Mouse (Mus musculus) cerebellum, adult 9-10 months (tissue): ENCODE results near the gene Vrk3.

Source experiments
- DNase-seq: peaks from one replicate; pipeline ENCODE4 v3.0.0; 2022

Vrk3 gene

DNA sequence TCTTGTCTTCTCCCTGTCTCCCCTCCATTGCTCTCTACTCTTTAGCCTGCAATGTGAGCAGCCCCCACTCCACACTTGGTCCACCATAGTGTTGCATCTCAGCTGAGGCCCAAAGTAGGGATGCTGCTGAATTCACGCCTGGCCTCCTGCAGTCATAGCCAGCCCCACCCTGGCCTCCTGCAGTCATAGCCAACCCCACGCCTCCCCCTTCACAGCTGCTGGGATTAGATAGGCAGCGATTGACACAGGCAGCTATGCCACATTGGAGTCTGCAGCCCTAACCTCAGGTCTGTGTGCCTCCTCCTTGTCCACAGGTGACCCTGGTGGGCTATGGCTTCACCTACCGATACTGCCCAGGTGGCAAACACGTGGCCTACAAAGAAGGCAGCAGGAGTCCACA lies 19.9 kb downstream of the Vrk3 start:
- no peak for DNase-seq

DNA sequence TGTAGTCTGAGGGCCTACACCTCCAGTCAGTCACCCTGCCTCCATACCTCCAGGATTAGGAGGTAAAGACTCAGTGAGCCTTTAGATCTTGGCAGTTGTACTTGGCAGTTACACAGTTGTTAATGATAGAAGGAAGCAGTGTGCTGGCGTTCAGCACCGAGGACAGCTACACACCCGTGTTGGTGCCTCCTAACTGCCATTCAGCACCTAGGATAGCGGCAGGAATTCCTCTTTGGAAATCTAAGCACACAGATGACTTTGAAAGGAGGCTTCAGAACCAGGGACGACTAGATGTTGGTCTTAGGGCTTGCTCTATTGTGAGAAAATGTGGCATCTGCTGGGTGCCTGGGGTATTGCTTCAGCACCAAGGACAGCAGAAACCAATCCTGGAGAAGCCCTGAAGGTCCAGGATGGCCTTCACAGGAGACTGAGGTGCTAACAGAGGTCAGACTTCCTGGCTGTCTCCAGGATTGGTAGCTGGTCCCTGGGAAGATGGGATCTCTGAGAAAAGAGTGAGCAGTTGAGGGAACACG lies 21.9 kb downstream of the Vrk3 start:
- no peak for DNase-seq

DNA sequence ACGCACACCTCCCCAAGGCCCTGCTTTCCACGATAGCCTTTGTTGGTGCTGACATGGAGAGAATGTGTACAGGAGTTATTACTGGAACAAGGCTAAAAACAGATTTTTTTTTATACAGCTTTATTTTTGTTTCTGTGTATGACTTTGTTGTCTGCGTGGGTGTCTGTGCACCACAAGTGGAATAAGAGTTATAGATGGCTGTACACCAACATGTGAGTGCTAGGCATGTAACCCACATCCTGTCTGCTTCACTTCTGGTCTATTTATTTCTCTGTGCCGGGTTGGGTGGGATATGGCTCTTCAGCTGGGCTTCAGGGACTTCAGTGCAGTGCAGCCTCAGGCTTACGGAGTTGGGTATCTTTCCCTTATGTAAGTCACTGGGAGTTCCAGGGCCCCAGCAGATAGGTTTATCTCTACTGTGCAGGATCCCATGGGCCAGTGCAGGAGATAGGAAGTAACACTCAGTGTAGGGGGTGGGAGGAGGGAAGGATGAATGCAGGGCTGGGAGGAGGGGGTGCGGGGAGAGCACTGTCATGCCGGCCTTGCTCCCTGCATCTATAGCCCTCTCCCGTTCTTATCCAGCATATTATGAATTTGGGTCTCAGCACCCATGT lies 24.5 kb downstream of the Vrk3 start:
- no peak for DNase-seq

DNA sequence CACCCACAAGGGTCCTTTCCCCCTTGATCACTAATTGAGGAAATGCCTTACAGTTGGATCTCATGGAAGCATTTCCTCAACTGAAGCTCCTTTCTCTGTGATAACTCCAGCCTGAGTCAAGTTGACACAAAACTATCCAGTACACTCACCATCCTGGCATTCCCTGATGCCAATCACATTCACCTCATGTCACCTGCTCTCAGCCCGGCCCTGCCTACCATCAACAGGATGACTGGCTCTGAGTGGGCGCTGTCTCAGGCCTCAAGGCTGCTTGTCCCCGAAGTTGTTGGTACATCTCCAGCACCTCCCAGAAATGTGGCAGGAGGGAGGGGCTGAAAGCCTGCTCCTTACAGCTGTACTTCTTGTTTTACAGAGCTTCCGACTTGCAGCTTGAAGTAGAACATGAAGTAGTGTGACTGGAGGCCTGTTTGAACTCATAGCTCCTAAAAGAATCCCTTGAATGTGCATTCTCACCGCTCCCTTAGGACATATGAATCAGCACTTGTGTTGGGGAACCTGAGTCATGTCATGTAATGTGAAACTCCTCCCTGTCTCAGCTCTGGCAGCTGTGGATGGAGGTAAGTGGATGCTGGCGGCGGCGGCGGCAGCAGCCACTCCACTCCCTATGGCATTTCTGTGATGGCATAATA lies 28.8 kb downstream of the Vrk3 start:
- no peak for DNase-seq

DNA sequence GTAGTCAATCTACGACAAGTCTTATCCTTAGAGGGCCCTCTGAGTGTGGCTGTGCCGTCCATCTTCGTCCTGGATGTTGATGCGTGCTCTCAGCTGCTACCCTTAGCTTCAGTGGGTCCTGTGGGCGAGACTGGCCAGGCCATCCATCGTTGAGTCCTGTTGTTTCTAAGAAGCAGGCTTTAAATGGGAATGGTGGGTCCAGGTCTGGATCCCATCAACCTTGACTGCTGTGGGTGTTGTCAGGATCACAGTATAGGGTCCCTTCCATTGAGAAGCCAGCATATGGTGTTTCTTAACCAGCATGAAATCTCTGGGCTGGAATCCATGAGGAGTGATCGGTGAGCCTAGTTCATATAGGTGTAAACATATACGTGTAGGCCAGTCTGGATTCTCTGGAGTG lies 31.9 kb downstream of the Vrk3 start:
- no peak for DNase-seq

DNA sequence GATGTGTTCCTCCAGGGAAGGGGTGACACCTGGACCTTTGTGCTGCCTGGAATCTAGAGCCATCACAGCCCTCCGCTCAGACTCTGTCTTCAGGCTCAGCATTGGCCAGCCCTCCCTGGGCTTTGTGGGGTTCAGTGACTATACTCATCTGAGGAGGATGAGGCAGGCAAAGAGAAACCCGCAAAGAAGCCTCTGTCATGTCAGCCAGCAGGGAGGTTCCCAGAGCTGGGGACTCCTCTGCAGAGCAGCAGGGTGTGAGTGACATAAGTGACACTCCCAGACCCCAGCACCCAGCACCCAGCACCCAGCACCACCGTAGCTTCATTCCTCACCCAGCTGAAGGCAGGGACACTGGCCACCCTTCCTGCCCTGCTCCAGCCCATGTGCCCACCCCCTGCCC lies 41.3 kb downstream of the Vrk3 start:
- no peak for DNase-seq

DNA sequence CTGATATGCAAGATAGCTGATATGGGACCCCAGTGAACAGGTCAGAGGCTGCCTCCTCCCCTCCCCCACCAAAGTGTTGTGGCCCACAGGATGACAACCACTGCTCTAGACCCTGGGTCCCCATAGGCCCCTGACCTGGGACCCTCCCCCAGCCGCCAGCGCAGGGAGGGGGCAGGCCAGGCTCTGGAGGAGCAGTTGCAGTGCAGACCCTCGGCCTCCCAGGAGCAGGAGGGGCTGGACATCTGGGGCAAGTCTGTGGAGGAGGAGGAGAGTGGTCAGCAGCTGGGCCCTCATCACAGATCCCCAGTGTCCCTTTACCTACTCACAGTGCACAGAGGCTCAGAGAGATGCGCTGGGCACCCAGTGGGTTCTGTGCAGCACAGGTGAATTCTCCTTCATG lies 41.9 kb downstream of the Vrk3 start:
- no peak for DNase-seq

DNA sequence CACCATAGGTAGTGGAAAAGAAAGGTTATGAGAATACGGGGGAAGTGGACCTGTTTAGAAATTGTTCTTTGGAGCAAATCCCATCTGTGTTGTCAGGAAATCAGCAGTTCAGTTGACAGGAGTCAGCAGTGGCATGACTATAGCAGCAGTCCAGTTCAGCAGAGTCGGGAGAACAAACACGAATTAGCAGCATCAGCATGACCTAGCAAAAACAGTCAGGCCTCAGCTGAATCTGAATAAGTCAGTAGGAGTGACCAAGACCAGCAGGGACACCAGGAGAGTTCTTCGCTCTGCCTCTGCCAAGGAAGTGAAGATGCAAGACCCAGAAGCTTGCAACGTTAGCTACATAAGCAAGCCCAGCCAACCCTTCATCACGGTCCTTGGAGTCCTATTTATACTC lies 44.6 kb downstream of the Vrk3 start:
- no peak for DNase-seq

DNA sequence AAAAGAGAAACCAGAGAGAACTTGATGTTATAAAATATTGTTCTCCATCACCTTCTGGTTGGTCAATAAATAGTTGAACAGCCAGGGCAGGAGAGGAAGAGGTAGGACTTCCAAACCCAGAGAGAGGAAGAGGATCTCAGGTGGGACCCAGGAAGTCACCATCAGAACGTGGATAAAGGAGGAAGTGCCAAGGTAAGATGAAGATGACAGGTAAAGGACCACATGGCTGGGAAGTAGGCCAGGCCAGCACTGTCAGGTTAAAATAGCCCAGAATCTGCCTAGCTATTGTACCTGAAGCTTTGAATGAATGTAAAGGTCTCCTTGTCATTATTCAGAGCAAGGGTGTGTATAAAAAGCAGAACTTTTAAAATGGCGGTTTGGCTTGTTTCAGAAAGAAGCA lies 60.7 kb downstream of the Vrk3 start:
- no peak for DNase-seq

DNA sequence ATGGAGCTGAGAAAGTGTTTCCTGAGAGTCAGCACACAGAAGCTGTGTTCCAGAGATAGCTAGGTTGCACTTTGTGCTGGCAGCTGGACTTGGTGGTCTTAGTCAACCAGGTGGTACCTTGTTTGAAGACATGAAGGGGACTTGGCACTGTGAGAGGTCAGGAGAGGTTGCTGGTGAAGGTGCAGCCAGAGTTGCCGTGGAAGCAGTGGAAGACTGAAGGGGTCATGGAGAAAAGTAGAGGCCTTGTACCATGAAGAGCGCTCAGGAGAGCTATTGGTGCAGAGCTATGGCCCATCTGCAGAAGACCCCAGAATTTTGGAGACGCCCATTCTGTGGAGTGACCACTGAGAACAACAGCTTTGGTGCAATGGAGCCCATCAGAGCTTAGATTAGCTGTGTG lies 61.3 kb downstream of the Vrk3 start:
- no peak for DNase-seq

DNA sequence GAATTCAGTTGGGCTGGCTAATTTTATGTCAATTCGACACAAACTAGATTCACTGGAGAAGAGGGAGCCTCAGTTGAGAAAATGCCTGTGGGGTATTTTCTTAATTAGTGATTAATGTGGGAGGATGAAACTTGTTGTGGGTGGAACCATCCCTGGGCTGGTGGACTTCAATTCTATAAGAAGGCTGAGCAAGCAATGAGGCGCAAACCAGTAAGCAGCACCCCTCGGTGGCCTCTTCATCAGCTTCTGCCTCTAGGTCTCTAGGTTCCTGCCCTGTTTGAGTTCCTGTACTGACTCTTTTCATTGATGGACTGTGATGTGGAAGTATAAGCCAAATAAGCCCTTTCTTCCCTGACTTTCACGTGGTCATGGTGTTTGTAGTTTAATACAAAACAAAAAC lies 62.2 kb downstream of the Vrk3 start:
- DNase-seq = no peak

DNA sequence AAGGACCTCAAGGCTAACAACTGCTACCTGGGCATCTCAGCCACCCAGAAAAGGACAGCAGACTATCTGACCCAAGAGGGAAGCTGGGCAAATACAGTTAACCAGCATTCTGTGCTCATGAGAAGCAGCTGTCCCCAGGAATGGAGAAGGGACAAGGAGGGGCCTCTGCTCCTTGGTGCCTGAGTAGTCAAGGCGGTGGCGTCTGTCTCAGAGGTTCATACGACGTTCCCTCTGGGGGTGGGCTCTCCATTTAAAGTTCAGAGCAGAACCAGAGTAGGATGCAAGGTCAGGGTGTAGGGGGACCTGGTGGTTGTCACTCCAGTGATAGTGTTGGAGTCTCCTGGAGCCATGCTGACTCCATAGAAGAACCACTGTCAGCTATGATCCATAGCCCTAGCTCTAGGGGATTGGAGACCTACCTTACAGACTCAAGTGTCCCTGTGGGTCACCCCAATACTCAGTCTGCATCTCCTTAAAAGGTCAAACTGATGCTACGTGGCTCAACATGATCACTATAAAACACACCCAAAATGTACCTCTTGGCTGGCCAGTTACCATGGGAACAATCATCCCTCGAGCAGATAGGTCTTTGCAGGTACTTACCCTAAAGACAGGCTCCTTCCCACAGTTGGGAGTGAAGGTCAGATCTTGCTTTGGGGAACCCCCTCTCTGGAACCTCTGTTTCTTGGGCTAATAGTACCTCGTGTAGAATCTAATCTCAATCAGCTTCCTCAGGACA lies 62.8 kb downstream of the Vrk3 start:
- peak; percentile 11 for DNase-seq

DNA sequence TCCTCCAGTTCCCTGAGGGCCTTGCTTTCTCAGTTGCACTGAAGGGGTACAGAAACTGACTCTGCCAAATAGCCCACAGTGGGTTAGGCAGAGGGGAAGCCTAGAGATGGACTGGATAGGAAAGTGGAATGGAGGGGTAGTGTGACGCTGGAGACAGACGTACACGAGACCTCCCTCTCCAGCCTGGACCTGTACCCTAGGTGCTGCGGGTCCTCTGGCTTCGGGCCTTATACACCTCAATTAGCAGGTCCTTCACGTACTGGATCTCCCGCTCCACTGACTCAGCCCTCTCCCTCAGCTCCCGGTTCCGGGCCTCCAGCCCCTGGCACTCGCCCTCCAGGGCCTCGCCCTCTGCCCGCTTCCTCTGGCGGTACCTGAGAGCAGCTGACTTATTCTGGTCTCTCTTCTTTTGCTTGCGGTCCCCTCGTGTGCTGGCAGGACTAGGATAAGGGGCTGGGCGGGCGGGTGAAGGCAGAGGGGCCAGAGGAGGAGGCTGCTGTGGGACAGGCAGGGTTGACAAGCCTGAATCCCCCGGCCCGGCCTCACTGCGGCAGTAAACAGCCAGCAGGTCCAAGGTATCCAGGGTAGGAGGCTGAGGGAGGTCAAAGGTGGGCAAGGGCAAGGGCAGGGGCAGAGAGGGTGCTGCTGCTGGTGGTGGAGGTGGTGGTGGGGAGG lies 64.6 kb downstream of the Vrk3 start:
- peak; percentile 19 for DNase-seq

DNA sequence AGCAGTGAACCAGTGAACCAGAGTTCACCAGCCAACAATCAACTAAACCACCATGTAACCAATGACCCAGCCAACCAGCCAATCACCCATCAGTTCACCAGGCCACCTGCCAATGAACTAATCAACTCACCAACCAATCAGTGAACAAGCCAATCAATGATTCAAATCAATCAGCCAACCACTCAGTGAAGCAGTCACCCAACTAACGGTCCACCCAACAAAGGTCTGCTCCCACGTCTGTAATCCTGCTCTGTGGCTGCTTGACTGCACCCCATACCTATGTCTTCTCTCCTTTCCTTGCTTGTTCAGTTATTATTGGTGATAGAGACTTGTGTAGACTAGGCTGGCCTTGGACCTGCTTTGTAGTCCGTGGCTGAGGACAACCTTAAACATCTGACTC lies 65.8 kb downstream of the Vrk3 start:
- no peak for DNase-seq

DNA sequence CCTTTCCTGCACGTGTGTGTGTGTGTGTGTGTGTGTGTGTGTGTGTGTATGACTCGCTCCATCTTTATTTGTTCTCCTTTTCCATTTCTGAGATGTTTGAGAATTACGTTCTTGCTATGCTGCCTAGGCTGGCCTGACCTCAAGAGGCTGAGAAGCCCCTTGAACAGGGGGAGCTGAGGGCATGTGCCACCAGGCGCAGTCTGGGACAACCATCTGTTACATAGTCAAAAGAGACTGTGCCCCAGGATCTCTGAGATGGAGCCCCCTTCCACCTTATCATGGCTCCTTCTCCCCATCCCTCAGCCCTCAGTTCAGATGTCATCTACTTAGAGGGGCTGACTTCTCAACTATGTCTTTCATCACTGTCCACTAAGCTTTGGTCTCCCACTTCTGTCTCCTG lies 66.2 kb downstream of the Vrk3 start:
- peak; percentile 40 for DNase-seq

DNA sequence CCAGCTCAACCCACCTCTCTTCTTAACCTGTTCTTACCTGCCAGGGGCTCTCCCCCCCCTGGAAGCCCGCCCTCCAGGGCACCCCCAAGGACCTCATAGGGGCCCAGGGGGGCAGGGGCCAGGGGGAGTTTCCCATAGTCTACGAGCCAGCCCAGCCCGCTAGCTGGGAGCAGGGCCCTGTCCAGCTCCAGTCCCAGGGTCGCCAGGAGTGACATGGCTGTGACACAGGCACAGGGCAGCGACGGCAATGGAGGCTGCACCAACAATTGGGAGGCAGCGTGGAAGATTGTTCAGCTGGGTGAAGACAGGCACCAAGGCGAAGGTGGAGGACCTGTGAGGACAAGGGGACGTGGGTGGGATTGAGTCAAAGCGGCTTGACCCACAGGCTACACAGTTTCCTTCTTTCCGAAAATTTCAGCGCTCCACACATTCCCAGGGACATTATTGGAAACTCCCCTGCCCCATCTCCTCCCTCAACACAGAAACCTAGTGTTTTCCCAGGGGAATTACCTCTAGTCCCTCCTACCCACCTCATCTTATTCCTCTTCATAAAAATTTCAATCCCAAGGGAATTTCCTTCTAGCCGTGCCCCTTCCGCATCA lies 66.8 kb downstream of the Vrk3 start:
- peak; percentile 59 for DNase-seq

DNA sequence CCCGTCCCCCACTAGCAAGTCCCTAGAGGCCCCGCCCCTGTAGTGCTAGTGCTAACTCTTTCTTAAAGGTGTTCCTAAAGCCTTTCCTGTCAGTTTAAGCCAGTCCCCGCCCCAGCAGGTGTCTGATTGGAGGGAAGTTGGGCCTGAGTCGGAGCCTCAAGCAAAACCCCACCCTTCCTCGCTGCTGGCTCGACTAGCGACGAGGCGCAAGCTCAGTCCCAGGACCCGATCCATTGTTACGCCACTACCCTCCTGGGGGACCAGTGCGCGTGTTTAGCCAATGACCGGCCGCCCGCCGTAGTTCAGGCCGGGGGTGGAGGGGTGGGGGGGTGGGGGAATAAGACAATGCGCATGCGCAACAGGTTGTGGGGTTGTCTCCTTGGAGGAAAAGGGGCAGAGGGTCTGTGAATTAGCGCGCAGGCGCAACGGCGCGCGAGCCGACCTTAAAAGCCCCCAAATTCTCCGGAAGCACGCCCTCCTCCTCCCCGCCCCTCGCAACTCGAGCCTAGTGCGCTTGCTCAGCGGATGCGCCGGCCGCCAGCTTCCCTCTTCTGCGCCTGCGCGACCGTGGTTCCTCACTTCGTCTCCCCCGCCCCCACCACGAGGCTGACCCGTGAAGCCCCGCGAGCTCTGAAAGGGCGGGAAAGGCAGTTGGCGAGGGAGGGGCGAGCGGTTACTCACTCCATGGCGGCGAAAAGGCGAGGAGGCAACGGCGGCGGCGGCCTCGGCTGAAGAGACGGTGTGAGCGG lies 67.7 kb downstream of the Vrk3 start, which contains the start of the genes Nup62 and Il4i1:
Nup62 (plus strand) TSS at position 368 of the 749 bp plus-strand sequence.
Il4i1 (plus strand) TSS at position 667 of the 749 bp plus-strand sequence.
- DNase-seq = peak; percentile 97

DNA sequence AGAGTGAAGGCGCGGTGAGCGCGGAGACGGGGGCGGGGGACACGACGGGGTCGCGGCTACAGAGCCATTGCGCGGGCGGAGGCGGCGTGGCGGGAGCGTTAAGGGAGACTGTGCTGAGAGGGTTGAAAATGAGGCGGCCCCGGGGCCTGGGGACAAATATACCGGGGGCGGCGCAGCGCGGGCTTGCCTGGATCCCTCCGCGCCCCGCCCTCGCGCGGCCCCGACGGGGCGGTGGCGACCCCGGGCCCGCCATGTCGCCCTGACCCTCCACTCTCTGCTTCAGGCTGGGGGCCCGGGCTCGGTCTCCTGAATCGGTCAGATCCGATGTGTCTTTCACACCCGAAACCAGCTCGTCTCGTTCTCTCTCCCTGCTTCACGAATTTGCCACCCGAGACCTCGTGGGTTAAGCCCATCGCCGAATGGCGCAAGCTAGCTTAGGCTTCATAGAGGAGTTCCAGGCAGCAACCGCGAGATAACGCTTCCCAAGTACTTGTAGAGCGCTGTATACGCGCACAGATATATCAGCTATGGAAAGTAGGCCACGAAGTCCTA lies 68.3 kb downstream of the Vrk3 start, which contains the start of gene Atf5:
Atf5 (minus strand) TSS at position 189 of the 552 bp plus-strand sequence.
- DNase-seq = no peak

DNA sequence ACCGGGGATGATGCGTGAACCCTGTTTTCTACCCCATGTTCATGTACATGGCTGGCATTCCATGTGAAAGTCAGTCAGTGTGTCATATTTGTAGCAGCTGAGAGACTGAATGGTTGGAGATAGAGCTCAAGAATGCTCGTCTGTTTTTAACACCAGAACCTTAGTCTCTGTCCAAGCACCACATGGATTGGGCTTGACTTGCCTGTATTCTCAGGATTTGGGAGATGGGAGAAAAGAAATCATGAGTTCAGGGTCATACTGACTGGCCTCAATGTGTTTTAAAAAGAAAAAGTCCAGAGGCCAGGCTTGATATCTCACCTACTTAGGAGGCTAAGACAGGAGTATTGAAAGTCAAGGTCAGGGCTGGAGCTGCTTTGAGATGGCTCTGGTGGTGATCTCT lies 69.2 kb downstream of the Vrk3 start:
- DNase-seq = no peak

DNA sequence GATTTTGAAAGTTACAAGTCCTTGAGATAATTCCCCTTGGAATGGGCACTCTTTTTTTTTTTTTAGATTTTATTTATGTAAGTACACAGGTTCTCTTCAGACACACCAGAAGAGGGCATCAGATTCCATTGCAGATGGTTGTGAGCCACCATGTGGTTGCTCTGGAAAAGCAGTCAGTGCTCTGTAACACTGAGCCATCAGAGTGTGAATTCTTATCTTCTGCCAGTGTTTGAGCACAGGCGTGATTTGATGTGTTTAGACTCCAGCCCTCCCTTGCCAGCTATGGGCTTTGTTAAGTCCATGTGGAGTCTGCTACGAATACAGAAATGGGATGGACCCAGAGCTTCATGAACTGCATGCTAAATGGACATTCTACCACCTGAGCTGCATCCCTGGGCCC lies 70.0 kb downstream of the Vrk3 start:
- peak; percentile 37 for DNase-seq

DNA sequence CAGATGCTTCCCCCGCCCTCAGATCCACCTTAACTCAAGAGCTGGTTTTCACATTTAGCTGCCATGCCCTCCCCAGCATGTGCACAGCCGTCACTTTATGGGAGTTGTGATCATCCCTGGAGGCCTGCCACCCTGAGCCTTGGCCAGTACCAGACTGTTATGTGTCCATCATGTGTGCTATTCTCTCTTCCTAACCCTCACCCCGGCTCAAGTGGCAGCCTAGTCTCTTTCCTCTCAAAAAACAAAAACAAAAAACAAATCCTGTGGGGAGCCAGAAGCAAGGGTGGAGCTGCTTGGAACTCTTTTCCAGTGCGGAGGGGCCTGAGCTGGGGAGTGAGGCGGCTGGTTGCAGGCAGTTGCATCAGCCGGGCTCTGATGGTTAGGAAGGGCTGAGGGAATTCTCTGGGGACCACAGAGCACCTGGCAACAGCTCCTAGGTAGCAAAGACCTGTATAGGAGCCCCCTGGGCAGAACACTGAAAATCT lies 70.6 kb downstream of the Vrk3 start:
- peak; percentile 53 for DNase-seq

DNA sequence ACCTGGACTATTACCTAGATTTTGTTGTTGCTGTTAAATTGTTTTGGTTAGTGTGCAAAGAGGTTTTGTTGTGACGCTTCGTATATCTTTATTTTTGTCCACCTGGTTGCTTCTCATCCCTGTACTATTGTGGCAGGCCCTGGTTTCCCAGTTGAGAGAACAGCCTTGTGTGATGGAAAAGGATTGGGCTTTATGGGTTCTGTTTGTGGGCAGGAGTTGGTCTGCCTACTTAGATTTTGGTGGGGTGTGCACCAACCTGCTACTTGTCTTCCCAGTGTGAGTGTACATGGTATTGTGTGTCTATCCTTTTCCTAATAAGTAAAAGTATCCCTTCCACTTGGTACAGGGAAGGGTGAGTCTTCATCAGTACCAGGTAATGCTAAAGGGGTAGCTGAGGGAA lies 71.2 kb downstream of the Vrk3 start:
- peak; percentile 15 for DNase-seq
